Mouse (Mus musculus) CD8-positive naive resting alpha-beta T cell, adult 2 months (primary cell): ENCODE results near the gene Acsm4.

Source experiments
- DNase-seq, 2 experiments: peaks; one replicate each; pipeline ENCODE4 v3.0.0; 2022; ENCODE audit warnings: low read depth in 2 of 2, low spot score in 2 of 2

Gene Acsm4

GRCm38 (mm10) chr7:119762166-119762697 is 72.4 kb downstream of the Acsm4 start:
- DNase-seq = no peak
